Mouse (Mus musculus) CH12.LX (cell line): ENCODE measurements around the gene Orc1. TPM values are rescaled to one million over a fixed set of nuclear protein-coding genes. Genes with fewer than 3 reads are reported as not detected.

ENCODE experiments used
- DNase-seq: peaks from one replicate; pipeline ENCODE4 v3.0.0-alpha.2; 2013; ENCODE audit errors: extremely low read depth
- H3K27ac ChIP-seq: 2 replicates; pipeline ENCODE4 v1.5.1; 2012; ENCODE audit warnings: low read depth, mild to moderate bottlenecking, control low read depth, moderate library complexity; ENCODE audit not compliant: insufficient read depth
- H3K27me3 ChIP-seq: replicated peaks from 2 replicates; pipeline ENCODE3; 2012; ENCODE audit warnings: inconsistent platforms
- H3K36me3 ChIP-seq, 2 experiments: replicated peaks in 1 of 2; 2 replicates each; pipeline versions ENCODE3 to v1.6.1; 2012; ENCODE audit warnings: inconsistent platforms in 1 of 2, low read length in 1 of 2, mild to moderate bottlenecking in 1 of 2, mixed read lengths in 1 of 2, moderate library complexity in 1 of 2; ENCODE audit not compliant: control insufficient read depth in 1 of 2, insufficient read depth in 1 of 2
- H3K4me1 ChIP-seq, 2 experiments: 2 replicates each; pipeline ENCODE4 v1.6.1; 2012; ENCODE audit warnings: inconsistent platforms in 1 of 2, moderate library complexity in 1 of 2; ENCODE audit not compliant: insufficient read depth in 2 of 2, control insufficient read depth in 1 of 2
- H3K4me2 ChIP-seq: 2 replicates; pipeline ENCODE4 v1.6.1; 2012; ENCODE audit warnings: low read depth, mild to moderate bottlenecking, control low read depth; ENCODE audit not compliant: poor library complexity, insufficient read depth, severe bottlenecking
- H3K4me3 ChIP-seq, 3 experiments: fragments of 150-350 bp in 1 of 3; sonication (generic) in 1 of 3; replicated peaks in 1 of 3; 2 replicates each; pipeline versions ENCODE3 to v1.5.1; 2011 to 2012; ENCODE audit warnings: low read depth in 2 of 3, low read length in 2 of 3, mild to moderate bottlenecking in 2 of 3, moderate library complexity in 2 of 3, control low read depth in 1 of 3, improper control_type of control experiment in 1 of 3, inconsistent platforms in 1 of 3, mixed read lengths in 1 of 3; ENCODE audit not compliant: poor library complexity in 1 of 3
- H3K79me2 ChIP-seq: replicated peaks from 2 replicates; pipeline ENCODE4 v1.6.1; 2012; ENCODE audit warnings: mild to moderate bottlenecking, moderate library complexity; ENCODE audit not compliant: control insufficient read depth, poor library complexity, insufficient read depth, severe bottlenecking; ENCODE audit errors: extremely low read depth
- H3K9ac ChIP-seq: 2 replicates; pipeline ENCODE4 v1.6.1; 2012; ENCODE audit warnings: low read depth, mild to moderate bottlenecking, control low read depth, moderate library complexity; ENCODE audit not compliant: insufficient read depth
- H3K9me3 ChIP-seq: replicated peaks from 2 replicates; pipeline ENCODE3; 2012; ENCODE audit warnings: low read length, inconsistent platforms, mixed read lengths
- BHLHE40 ChIP-seq: IDR thresholded peaks from 2 replicates; pipeline ENCODE4 v1.6.1; 2011; ENCODE audit warnings: mild to moderate bottlenecking, low read depth, low read length, improper control_type of control experiment
- CHD2 ChIP-seq: IDR thresholded peaks from 2 replicates; pipeline ENCODE4 v1.6.1; 2011; ENCODE audit warnings: low read length, improper control_type of control experiment
- CTCF ChIP-seq, 2 experiments: IDR thresholded peaks in 1 of 2; conservative IDR thresholded peaks in 1 of 2; 2 replicates each; pipeline ENCODE4 v1.5.1; 2011 to 2012; ENCODE audit warnings: low read depth in 2 of 2, low read length in 2 of 2, improper control_type of control experiment in 1 of 2, inconsistent platforms in 1 of 2, mild to moderate bottlenecking in 1 of 2, moderate library complexity in 1 of 2
- ELF1 ChIP-seq: IDR thresholded peaks from 2 replicates; pipeline ENCODE4 v1.6.1; 2014; ENCODE audit warnings: low read depth, mild to moderate bottlenecking, inconsistent platforms, low read length, improper control_type of control experiment
- EP300 ChIP-seq: IDR thresholded peaks from 2 replicates; pipeline ENCODE4 v1.6.1; 2011; ENCODE audit warnings: low read length, improper control_type of control experiment
- GABPA ChIP-seq: IDR thresholded peaks from 2 replicates; pipeline ENCODE4 v1.6.1; 2012; ENCODE audit warnings: low read depth, low read length, improper control_type of control experiment, inconsistent platforms; ENCODE audit not compliant: insufficient replicate concordance
- IRF4 ChIP-seq: IDR thresholded peaks from 2 replicates; pipeline ENCODE4 v1.6.1; 2014; ENCODE audit warnings: low read depth, mild to moderate bottlenecking, inconsistent platforms, low read length, improper control_type of control experiment
- JUN ChIP-seq: IDR thresholded peaks from 2 replicates; pipeline ENCODE4 v1.6.1; 2011; ENCODE audit warnings: low read depth, mild to moderate bottlenecking, low read length, improper control_type of control experiment, moderate library complexity; ENCODE audit not compliant: insufficient read depth
- KAT2A ChIP-seq: IDR thresholded peaks from 2 replicates; pipeline ENCODE4 v1.6.1; 2012; ENCODE audit warnings: low read length, improper control_type of control experiment, inconsistent platforms; ENCODE audit not compliant: insufficient replicate concordance
- MAFK ChIP-seq: IDR thresholded peaks from 2 replicates; pipeline ENCODE4 v1.6.1; 2011; ENCODE audit warnings: low read length, improper control_type of control experiment; ENCODE audit not compliant: insufficient replicate concordance
- MAX ChIP-seq: IDR thresholded peaks from 2 replicates; pipeline ENCODE4 v1.6.1; 2011; ENCODE audit warnings: low read length, improper control_type of control experiment
- MEF2A ChIP-seq: IDR thresholded peaks from 2 replicates; pipeline ENCODE4 v1.6.1; 2014; ENCODE audit warnings: low read depth, mild to moderate bottlenecking, inconsistent platforms, low read length, improper control_type of control experiment, borderline replicate concordance
- NELFE ChIP-seq: IDR thresholded peaks from 2 replicates; pipeline ENCODE4 v1.6.1; 2011; ENCODE audit warnings: low read depth, low read length, improper control_type of control experiment
- PAX5 ChIP-seq: IDR thresholded peaks from 2 replicates; pipeline ENCODE4 v1.6.1; 2012; ENCODE audit warnings: low read length, inconsistent platforms, mixed read lengths
- SIN3A ChIP-seq: IDR thresholded peaks from 2 replicates; pipeline ENCODE4 v1.6.1; 2012; ENCODE audit warnings: low read length, improper control_type of control experiment, inconsistent platforms
- SMC3 ChIP-seq: IDR thresholded peaks from 2 replicates; pipeline ENCODE4 v1.6.1; 2011; ENCODE audit warnings: low read depth, low read length, improper control_type of control experiment
- TBP ChIP-seq: conservative IDR thresholded peaks from 2 replicates; pipeline ENCODE4 v1.6.1; 2011; ENCODE audit warnings: low read depth, low read length, improper control_type of control experiment
- TCF12 ChIP-seq: IDR thresholded peaks from 2 replicates; pipeline ENCODE4 v1.6.1; 2014; ENCODE audit warnings: low read depth, mild to moderate bottlenecking, inconsistent platforms, low read length, improper control_type of control experiment
- UBTF ChIP-seq: IDR thresholded peaks from 2 replicates; pipeline ENCODE4 v1.6.1; 2012; ENCODE audit warnings: low read depth, mild to moderate bottlenecking, inconsistent platforms, low read length, improper control_type of control experiment, moderate library complexity
- USF2 ChIP-seq: conservative IDR thresholded peaks from 2 replicates; pipeline ENCODE4 v1.6.1; 2011; ENCODE audit warnings: low read depth, low read length, improper control_type of control experiment
- ZNF384 ChIP-seq: IDR thresholded peaks from 2 replicates; pipeline ENCODE4 v1.6.1; 2012; ENCODE audit warnings: low read depth, low read length, improper control_type of control experiment, inconsistent platforms
- dilution Hi-C: fragments of 300-500 bp; cut with MboI; formaldehyde crosslinking; loops from 2 replicates; pipeline ENCODE4 v1.14.3; 2020; ENCODE audit warnings: low sequenced_read_pairs; ENCODE audit not compliant: extremely low pct_unique_long_range_greater_than_20kb, extremely low pct_ligation_motif_present
- in situ Hi-C: fragments of 300-500 bp; cut with MboI; formaldehyde crosslinking; loops from 3 replicates; pipeline ENCODE4 v1.14.3; 2019; ENCODE audit warnings: low sequenced_read_pairs, low pct_ligation_motif_present, low pct_unique_long_range_greater_than_20kb, mixed read lengths
- polyA plus RNA-seq: library from polyadenylated mRNA; unstranded; fragments of >175 nt; gene quantifications from 2 replicates; pipeline ENCODE4 v1.2.1, GENCODE M21; 2012; ENCODE audit warnings: low read depth; ENCODE audit not compliant: insufficient read length
- total RNA-seq, 2 experiments: library from RNA; depleted of rRNA; stranded (reverse); fragments of 300-350 nt in 1 of 2; fragments of >200 nt in 1 of 2; gene quantifications; 2 replicates each; pipeline ENCODE4 v1.2.3; 2012 to 2014

The Orc1 gene
- total and polyA plus RNA-seq, 3 experiments = 16.3 to 25.4 (median 24.8) TPM

DNA sequence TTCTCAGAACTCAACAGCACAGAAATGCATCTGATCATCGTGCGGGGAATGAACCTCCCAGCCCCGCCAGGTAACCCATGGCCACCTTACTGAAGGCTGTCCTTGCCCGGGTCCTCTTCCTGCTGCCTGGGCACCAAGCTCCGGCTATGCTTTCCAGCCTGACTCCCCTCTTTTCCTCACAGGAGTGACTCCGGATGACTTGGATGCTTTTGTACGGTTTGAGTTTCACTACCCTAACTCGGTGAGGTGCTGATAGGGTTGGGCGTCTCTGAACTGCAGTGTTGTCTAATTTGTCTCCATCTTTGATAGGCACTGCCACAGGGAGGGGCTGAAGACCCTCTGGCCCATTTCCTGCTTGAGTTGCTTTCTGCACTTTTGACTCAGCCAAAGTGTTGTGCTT lies 50.9 kb downstream of the Orc1 start:
- no peak for DNase-seq
- Histone ChIP-seq H3K9me3 (no peaks in the 10 kb centered on the region), H3K4me2 (no peak overlapping the region), H3K79me2 (no peaks in the 10 kb centered on the region), H3K4me1 (no peaks in the 10 kb centered on the region), H3K36me3 (peaks cover 81 to 98% of the 10 kb centered on the region in 2 experiments), H3K27ac (no peak overlapping the region), H3K9ac (no peak overlapping the region), H3K4me3 (no peak overlapping the region), H3K27me3 (no peaks in the 10 kb centered on the region)
- dilution Hi-C loops (no loop called here), in situ Hi-C loops (no loop called here)
- TF ChIP-seq ELF1 = no peak
- TF ChIP-seq IRF4 = no peak
- no peak for TF ChIP-seq GABPA
- TF ChIP-seq BHLHE40 = no peak
- no peak for TF ChIP-seq CTCF (conservative IDR thresholded peaks at IDR 0.05 in 1 of 2, IDR thresholded peaks at IDR 0.05 in 1 of 2; ENCODE audit: low read depth in 2 of 2, low read length in 2 of 2)
- TF ChIP-seq PAX5 = no peak
- no peak for TF ChIP-seq SMC3
- no peak for TF ChIP-seq UBTF
- TF ChIP-seq, all 38 proteins: peak for 0

DNA sequence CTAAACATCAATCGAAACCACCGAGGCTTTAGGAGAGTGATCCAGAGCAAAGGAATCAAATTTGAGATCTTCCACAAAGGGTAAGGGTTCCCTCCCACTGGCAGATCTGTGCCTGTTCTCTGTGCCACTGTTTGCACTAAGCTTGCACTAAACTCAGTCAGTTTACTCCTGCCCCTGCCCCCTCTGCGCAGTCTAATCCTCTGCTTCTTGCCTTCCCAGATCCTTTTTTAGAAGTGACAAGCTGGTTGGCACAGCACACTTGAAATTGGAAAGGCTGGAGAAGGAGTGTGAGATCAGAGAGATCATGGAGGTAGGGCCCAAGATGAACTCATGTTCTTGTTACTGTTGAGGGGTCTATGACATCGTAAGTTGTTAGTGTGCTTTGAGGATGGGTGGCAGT lies 52.4 kb downstream of the Orc1 start:
- H3K79me2 ChIP-seq = no peaks in the 10 kb centered on the region
- H3K4me1 ChIP-seq = peaks cover 0 to 2% of the 10 kb centered on the region in 2 experiments; a peak in 2 of 4 replicates
- in situ Hi-C loops = no loop called here
- dilution Hi-C loops = no loop called here
- H3K9ac ChIP-seq = no peak overlapping the region
- H3K36me3 ChIP-seq = peaks cover 67 to 96% of the 10 kb centered on the region in 2 experiments
- TF ChIP-seq IRF4 (no peak), MEF2A (no peak), TCF12 (no peak)
- no peaks in the 10 kb centered on the region for H3K9me3 ChIP-seq
- no peak for DNase-seq
- no peak overlapping the region for H3K4me3 ChIP-seq
- no peaks in the 10 kb centered on the region for H3K27me3 ChIP-seq
- H3K27ac ChIP-seq = no peak overlapping the region
- no peak overlapping the region for H3K4me2 ChIP-seq

DNA sequence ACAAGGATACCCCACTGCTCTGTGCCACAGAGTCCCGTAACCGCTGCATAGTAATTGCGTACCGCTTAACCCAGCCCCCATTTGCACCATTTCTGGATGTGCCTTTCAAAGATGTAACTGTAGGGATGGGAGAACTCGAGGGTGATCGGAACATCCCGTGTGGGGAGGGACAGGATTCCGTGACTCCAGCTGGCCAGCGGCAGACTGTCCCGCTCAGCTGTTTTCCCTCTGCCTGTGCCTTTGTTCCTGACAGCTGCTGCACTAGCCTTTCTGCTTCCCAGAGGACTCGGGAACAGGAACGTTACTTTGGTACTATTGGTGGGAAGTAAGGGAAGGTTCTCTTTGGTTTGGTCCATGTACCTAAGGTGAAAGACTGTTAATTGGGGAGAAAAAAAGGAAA lies 54.5 kb downstream of the Orc1 start:
- H3K36me3 ChIP-seq = peaks cover 53 to 81% of the 10 kb centered on the region in 2 experiments
- H3K4me1 ChIP-seq = peaks cover 13 to 23% of the 10 kb centered on the region in 2 experiments
- H3K9me3 ChIP-seq = no peaks in the 10 kb centered on the region
- no peak for DNase-seq
- TF ChIP-seq NELFE = no peak
- TF ChIP-seq MEF2A = no peak
- TF ChIP-seq SIN3A = no peak
- TF ChIP-seq TBP = no peak
- TF ChIP-seq TCF12 = no peak
- TF ChIP-seq JUN = no peak
- TF ChIP-seq ZNF384 = no peak
- no peak for TF ChIP-seq USF2
- no peak for TF ChIP-seq MAX
- no peak for TF ChIP-seq BHLHE40
- no peak for TF ChIP-seq EP300
- no peak for TF ChIP-seq UBTF
- TF ChIP-seq KAT2A = no peak
- no peak for TF ChIP-seq MAFK
- no peak for TF ChIP-seq CHD2
- in situ Hi-C loops (no loop called here), dilution Hi-C loops (no loop called here)
- no peak overlapping the region for H3K4me3 ChIP-seq
- H3K9ac ChIP-seq = no peak overlapping the region
- no peak overlapping the region for H3K27ac ChIP-seq
- H3K4me2 ChIP-seq = no peak overlapping the region
- no peaks in the 10 kb centered on the region for H3K79me2 ChIP-seq
- H3K27me3 ChIP-seq = no peaks in the 10 kb centered on the region
